Mouse (Mus musculus) naive thymus-derived CD4-positive, alpha-beta T cell, adult 2 months (primary cell): ENCODE measurements around the gene Arhgef38.

Experiments
- DNase-seq: peaks from one replicate; pipeline ENCODE4 v3.0.0-alpha.2; 2011; ENCODE audit warnings: low read depth

Arhgef38 gene

GRCm38 (mm10) chr3:133163913-133164406, 70.8 kb downstream of the Arhgef38 start:
- no peak for DNase-seq

GRCm38 (mm10) chr3:133163174-133163573, 71.6 kb downstream of the Arhgef38 start:
- no peak for DNase-seq

GRCm38 (mm10) chr3:133161407-133161806, 73.3 kb downstream of the Arhgef38 start:
- no peak for DNase-seq

- DNase-seq = no peak
Observed at GRCm38 (mm10) chr3:133158260-133158659, 76.5 kb downstream of the Arhgef38 start.

GRCm38 (mm10) chr3:133154683-133155082, 80.1 kb downstream of the Arhgef38 start:
- DNase-seq = no peak

GRCm38 (mm10) chr3:133153629-133154028, 81.1 kb downstream of the Arhgef38 start:
- no peak for DNase-seq

GRCm38 (mm10) chr3:133152831-133153230, 81.9 kb downstream of the Arhgef38 start:
- DNase-seq = no peak

GRCm38 (mm10) chr3:133151629-133152028, 83.1 kb downstream of the Arhgef38 start:
- no peak for DNase-seq

- DNase-seq = no peak
Observed at GRCm38 (mm10) chr3:133144511-133145147, 90.1 kb downstream of the Arhgef38 start.

- DNase-seq = no peak
Observed at GRCm38 (mm10) chr3:133141877-133142276, 92.9 kb downstream of the Arhgef38 start.

- DNase-seq = no peak
Observed at GRCm38 (mm10) chr3:133132611-133133010, 102.1 kb downstream of the Arhgef38 start.

GRCm38 (mm10) chr3:133131372-133131771, 103.4 kb downstream of the Arhgef38 start:
- DNase-seq = no peak

GRCm38 (mm10) chr3:133113281-133113680, 121.5 kb downstream of the Arhgef38 start:
- DNase-seq = no peak

GRCm38 (mm10) chr3:133111741-133112140, 123.0 kb downstream of the Arhgef38 start:
- DNase-seq = peak; percentile 9

- DNase-seq = no peak
Observed at GRCm38 (mm10) chr3:133109844-133110243, 124.9 kb downstream of the Arhgef38 start.

GRCm38 (mm10) chr3:133108731-133109130, 126.0 kb downstream of the Arhgef38 start:
- DNase-seq = no peak

GRCm38 (mm10) chr3:133104436-133104835, 130.3 kb downstream of the Arhgef38 start:
- no peak for DNase-seq

GRCm38 (mm10) chr3:133103768-133104167, 131.0 kb downstream of the Arhgef38 start:
- no peak for DNase-seq

- no peak for DNase-seq
Observed at GRCm38 (mm10) chr3:133098909-133099308, 135.8 kb downstream of the Arhgef38 start.

- no peak for DNase-seq
Observed at GRCm38 (mm10) chr3:133098336-133098735, 136.4 kb downstream of the Arhgef38 start.

- DNase-seq = no peak
Observed at GRCm38 (mm10) chr3:133097936-133098335, 136.8 kb downstream of the Arhgef38 start.

- DNase-seq = no peak
Observed at GRCm38 (mm10) chr3:133094305-133094704, 140.4 kb downstream of the Arhgef38 start.

GRCm38 (mm10) chr3:133092936-133093335, 141.8 kb downstream of the Arhgef38 start:
- DNase-seq = peak; percentile 12

GRCm38 (mm10) chr3:133092274-133092853, 142.4 kb downstream of the Arhgef38 start:
- DNase-seq = no peak
